Mouse (Mus musculus): ENCODE data around the gene Ppp1r12b.
A peak's percentile ranks its signal among the peaks of the same experiment; 100 is the strongest.

Ppp1r12b gene

DNA sequence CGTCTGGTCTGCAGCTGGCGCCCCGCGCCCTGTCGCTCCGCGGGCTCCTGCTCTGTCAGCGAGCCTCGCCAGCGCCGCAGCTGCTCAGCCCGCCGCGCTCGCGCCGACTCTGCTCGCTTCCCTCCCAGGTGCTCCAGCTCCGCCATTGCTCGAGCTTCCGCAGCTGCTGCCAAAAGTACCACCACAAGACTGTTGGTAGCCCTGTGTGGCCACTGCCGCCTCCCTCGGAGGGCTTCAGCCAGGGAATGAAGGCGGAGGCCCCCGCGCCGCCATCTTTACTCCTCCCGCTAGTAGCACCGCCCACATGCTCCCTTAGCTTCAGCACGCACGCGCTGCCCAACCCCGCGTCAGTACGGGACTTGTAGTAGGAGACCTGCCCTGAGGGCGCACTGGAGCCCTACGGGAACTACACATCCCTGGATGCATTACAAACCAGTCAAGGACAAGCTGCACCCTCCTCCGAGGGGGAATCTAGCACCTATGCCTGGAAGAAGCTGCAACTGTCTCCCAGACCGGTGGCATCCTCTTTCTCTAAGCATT is at the start of gene Ppp1r12b:
TSS of gene Ppp1r12b (minus strand) at position 306 of the 540 bp plus-strand sequence.
- peak; percentile 94 to 98 for DNase-seq (ENCODE audit: low spot score in 2 of 2)

GRCm38 (mm10) chr1:135003346-135003745 is 47.6 kb upstream of the Ppp1r12b start:
- no peak for DNase-seq (ENCODE audit: low spot score in 2 of 2)

- DNase-seq (ENCODE audit: low spot score in 2 of 2), result no peak
Measured at GRCm38 (mm10) chr1:135000527-135000926, 44.8 kb upstream of the Ppp1r12b start.

DNA sequence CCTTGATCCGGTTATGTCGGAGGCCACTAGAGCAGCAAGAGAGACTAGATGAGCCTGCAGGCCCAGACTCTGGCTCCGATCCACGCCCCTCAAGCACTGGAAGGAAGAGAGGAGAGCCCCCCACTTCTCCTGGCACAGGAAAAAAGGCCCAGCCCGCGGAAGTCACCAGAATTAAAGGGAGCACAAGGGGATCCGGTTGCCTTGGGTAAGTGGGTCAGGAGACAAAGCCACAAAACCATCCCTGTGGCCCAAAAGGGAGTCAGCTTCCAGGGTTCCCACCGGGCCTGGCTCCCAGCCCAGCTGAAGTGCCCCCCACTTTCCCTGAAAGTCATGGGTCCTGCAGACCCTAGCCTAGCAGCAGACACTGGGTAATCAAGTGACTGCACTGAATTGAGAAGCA is 42.5 kb upstream of the Ppp1r12b start:
- DNase-seq (ENCODE audit: low spot score in 2 of 2), result peak in 1 of 2 experiments; percentile 26

DNA sequence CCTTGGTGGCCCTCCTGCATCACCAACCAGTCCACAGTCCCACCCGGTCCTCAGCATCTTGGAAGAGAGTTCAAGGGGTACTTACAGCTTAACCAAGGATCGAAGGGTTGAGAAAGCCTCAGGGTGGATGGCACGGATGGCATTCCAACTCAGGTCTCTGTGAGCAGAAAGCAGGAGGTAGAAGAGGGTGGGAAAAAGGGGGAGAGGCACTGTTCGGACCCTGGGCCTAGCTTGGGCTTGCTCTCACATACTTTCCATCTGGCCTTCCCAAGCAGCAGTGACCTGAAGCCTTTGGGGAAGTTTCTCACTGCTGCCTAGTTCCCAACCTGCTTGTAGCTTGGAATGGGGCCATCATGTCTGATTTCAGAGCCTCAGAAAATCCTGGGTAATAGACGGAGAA is 41.8 kb upstream of the Ppp1r12b start:
- DNase-seq (ENCODE audit: low spot score in 2 of 2), result no peak

- no peak for DNase-seq (ENCODE audit: low spot score in 2 of 2)
Measured at GRCm38 (mm10) chr1:134996471-134996870, 40.7 kb upstream of the Ppp1r12b start.

DNA sequence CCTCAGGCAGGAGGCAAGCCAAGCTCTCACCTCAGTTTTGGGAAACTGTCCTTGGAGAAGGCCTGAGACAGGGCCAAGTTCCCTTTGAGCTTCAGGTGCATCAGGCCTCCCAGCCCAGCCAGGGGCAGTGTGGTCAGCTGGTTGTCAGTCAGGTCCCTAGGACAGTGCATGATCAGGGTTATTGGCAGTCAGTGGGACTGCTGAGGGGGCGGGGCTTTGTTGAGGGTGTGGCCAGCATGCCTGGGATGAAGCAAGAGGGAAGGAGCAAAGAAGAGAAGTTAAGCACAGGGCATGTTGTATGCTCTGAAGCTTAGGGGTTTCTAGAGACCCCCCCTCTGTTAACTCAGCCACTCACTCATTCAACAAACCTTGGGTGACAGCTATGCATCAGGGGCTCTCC is 40.2 kb upstream of the Ppp1r12b start:
- no peak for DNase-seq (ENCODE audit: low spot score in 2 of 2)

GRCm38 (mm10) chr1:134995437-134995836 is 39.7 kb upstream of the Ppp1r12b start:
- no peak for DNase-seq (ENCODE audit: low spot score in 2 of 2)

- no peak for DNase-seq (ENCODE audit: low spot score in 2 of 2)
Measured at GRCm38 (mm10) chr1:134994739-134995138, 39.0 kb upstream of the Ppp1r12b start.

GRCm38 (mm10) chr1:134992046-134992645 is 36.4 kb upstream of the Ppp1r12b start:
- no peak for DNase-seq (ENCODE audit: low spot score in 2 of 2)

DNA sequence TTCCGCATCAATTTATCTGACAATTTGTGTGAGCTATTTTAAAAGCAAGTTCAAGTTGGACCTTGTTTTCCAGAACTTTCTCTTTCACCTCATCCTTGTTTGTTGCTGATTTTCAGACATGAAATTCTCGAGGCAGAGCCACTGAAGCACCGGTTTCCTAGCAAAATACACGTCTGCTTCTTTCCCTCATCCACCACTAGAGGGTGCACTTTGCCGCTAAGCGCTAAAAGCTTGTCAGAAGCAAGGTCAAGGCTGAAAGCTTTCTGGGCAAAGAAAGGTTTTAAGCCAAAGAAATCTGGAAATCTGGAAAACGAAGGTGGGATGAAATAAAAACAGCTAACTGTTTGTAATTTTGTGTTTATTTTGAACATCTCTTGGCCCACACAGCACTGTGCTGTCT is 33.6 kb upstream of the Ppp1r12b start:
- DNase-seq (ENCODE audit: low spot score in 2 of 2), result peak; percentile 58 to 84

GRCm38 (mm10) chr1:134987962-134988341 is 32.2 kb upstream of the Ppp1r12b start:
- DNase-seq (ENCODE audit: low spot score in 2 of 2), result no peak

- DNase-seq (ENCODE audit: low spot score in 2 of 2), result no peak
Measured at GRCm38 (mm10) chr1:134987173-134987961, 31.6 kb upstream of the Ppp1r12b start.

DNA sequence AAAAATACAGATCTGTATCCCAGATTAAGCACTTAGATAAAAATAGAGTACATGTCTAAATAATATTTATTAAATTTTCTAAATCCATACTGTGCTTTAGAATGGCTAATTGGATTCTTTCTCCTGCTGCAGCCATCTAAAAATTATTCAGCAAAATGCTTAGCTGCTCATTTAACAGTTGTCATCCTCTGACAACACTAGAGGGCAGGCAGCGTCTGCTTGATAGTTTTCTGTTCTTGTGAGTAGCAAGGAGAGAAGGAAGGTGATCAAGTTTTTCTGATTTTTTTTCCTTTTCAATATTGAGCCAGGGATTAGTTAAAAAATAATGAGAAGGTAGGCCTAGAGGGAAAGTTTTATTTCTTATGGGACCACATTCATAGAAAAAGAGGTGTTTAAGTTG is 17.2 kb upstream of the Ppp1r12b start:
- DNase-seq (ENCODE audit: low spot score in 2 of 2), result no peak

GRCm38 (mm10) chr1:134965430-134965829 is 9.7 kb upstream of the Ppp1r12b start:
- no peak for DNase-seq (ENCODE audit: low spot score in 2 of 2)

DNA sequence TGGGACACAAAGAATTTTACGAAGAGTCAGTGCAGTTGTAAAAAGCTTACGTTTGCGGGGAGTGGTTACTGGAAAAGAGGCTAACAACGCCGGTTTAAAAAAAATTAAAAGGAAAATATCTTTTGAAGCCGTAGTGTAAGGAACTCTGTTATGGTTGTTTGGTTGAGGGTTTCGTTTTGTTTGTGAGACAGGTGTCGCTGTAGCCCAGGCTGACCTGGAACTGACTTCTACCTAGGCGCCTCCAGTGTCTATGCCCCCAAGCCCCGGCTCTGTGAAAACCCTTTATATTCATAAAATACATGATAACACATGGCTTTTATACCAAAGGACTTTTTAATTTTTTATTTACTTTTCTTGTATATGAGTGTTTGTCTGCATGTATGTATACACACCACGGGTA is 7.1 kb upstream of the Ppp1r12b start:
- no peak for DNase-seq (ENCODE audit: low spot score in 2 of 2)

GRCm38 (mm10) chr1:134962053-134962803 is 6.5 kb upstream of the Ppp1r12b start, which contains the start of gene Ube2t:
Gene Ube2t, plus strand, starts transcription at chr1:134962565.
- DNase-seq (ENCODE audit: low spot score in 2 of 2), result peak; percentile 85 to 93

- DNase-seq (ENCODE audit: low spot score in 2 of 2), result no peak
Measured at GRCm38 (mm10) chr1:134960634-134961033, 4.9 kb upstream of the Ppp1r12b start.

DNA sequence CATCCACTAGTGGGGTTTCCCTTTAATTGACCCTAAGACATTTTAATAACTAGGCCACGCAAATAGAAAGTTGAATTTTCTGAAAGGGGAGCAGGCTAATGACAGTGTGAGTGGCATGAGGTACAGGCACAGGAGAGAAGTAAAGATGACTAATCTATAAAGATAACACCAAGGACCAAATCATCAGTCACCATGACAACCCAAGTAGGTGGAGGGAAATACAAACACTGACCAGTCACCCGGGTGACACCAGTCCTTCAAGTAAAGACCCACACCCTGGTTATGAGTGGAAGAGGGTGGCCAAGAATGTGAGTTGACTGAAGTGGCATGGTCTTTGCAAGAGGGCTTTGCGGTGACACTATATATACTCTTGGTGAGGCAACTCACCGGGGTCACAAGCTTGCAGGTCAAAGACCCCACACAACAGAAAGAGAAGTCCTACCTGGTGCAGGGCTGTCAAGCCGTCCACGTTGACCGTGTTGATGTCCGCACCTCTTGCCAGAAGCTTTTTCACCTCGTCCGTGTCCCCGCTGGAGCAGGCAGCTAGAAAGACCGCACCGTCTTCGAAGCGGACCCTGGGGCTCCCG is 599 bp downstream of the Ppp1r12b start:
- no peak for DNase-seq (ENCODE audit: low spot score in 2 of 2)

- no peak for DNase-seq (ENCODE audit: low spot score in 2 of 2)
Measured at GRCm38 (mm10) chr1:134949946-134950345, 5.8 kb downstream of the Ppp1r12b start.

GRCm38 (mm10) chr1:134947590-134947989 is 8.2 kb downstream of the Ppp1r12b start:
- no peak for DNase-seq (ENCODE audit: low spot score in 2 of 2)

DNA sequence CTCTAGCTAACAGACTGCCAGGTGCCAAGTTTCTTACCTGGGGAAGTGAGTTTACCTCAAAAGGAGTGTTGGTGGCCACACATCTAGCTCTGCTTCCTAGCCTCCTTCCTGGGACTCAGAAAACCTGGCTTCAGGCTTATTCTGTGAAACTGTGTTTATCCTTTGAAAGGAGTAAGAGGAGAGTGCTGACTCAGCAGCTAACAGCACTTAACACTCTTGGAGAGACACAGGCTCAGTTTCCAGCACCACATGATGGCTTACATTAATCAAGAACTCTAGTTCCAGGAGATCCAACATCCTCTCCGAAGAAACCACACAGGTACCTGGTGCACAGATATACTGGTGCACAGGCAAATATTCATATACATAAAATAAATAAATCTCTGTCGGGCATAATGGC is 12.8 kb downstream of the Ppp1r12b start:
- DNase-seq (ENCODE audit: low spot score in 2 of 2), result no peak
